Mouse (Mus musculus): ENCODE results near the gene Edil3. TPM values are rescaled to one million over a fixed set of nuclear protein-coding genes. Genes with fewer than 3 reads are reported as not detected.

The Edil3 gene
- total and polyA plus RNA-seq, 2 experiments from 2014 or later, result 49.1 to 85.9 TPM

- H3K27me3 ChIP-seq (ENCODE audit: insufficient read depth, low read length), result no peaks in the 10 kb centered on the region
- no peaks in the 10 kb centered on the region for H3K36me3 ChIP-seq (ENCODE audit: insufficient read depth, low read length)
- no peak overlapping the region for H3K4me2 ChIP-seq (ENCODE audit: low read depth, low read length, poor library complexity, severe bottlenecking)
- no peak overlapping the region for H3K4me3 ChIP-seq (ENCODE audit: low read depth, low read length)
- ATAC-seq (ENCODE audit: low FRiP score) (no peak), DNase-seq (ENCODE audit: low spot score) (no peak)
- no peaks in the 10 kb centered on the region for H3K9me3 ChIP-seq (ENCODE audit: low read length)
- no peak overlapping the region for H3K27ac ChIP-seq (ENCODE audit: low read depth, low read length)
- TF ChIP-seq CTCF (IDR thresholded peaks at IDR 0.05), result no peak
- WGBS, result 48% methylated on average over 1 of the region's 1 CpGs
- H3K9ac ChIP-seq (replicated peaks; ENCODE audit: low read length, poor library complexity, severe bottlenecking), result no peak overlapping the region
- no peaks in the 10 kb centered on the region for H3K4me1 ChIP-seq (ENCODE audit: insufficient read depth, low read length)
These were observed 254.9 kb downstream of the Edil3 start for GRCm38 (mm10) chr13:89076212-89076611.

DNA sequence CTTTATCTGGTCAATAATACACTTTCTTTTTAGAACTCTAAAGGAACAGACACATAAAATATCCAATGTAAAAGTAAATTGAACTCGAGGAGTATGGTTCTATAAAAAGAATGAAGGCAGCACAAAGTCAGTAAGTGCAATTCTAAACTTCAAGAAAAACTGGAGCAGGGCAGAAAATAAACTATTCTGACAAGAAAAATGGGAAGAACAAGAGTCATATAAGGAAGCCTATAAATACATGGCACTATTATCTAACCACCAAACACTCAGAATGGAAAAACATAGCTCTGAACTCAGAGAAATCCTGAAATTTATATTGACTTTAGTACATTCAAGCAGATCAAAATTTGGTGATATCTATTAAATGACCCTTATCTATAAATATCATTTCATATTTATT lies 284.6 kb downstream of the Edil3 start:
- Histone ChIP-seq H3K4me1 (ENCODE audit: insufficient read depth, low read length) (no peaks in the 10 kb centered on the region), H3K36me3 (ENCODE audit: insufficient read depth, low read length) (no peaks in the 10 kb centered on the region), H3K9ac (replicated peaks; ENCODE audit: low read length, poor library complexity, severe bottlenecking) (no peak overlapping the region), H3K27me3 (ENCODE audit: insufficient read depth, low read length) (no peaks in the 10 kb centered on the region), H3K9me3 (ENCODE audit: low read length) (no peaks in the 10 kb centered on the region), H3K27ac (ENCODE audit: low read depth, low read length) (no peak overlapping the region), H3K4me3 (ENCODE audit: low read depth, low read length) (no peak overlapping the region), H3K4me2 (ENCODE audit: low read depth, low read length, poor library complexity, severe bottlenecking) (no peak overlapping the region)
- TF ChIP-seq CTCF (IDR thresholded peaks at IDR 0.05), result no peak
- ATAC-seq (ENCODE audit: low FRiP score), result no peak
- WGBS, result 76% methylated on average over 1 of the region's 1 CpGs
- no peak for DNase-seq (ENCODE audit: low spot score)

DNA sequence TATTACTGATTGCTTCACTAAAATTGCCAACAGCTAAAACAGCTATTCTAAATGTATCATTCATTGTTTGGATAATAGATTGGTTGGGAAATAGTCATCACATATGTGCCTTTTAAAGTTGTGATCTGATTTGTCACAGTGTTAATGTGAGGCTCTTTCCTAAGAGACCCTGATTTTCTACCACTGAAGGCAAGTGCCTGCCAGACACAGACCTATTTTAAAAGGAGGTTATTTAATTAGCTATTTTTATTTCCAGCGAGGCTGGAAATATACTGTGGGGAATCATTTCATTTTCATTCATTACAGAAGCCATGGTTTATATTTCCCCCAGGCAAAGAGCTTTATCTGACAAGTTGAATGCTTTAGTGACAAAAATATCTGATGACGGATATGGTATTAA lies 296.3 kb downstream of the Edil3 start:
- H3K4me3 ChIP-seq (ENCODE audit: low read depth, low read length), result no peak overlapping the region
- H3K9ac ChIP-seq (replicated peaks; ENCODE audit: low read length, poor library complexity, severe bottlenecking), result no peak overlapping the region
- no peak overlapping the region for H3K4me2 ChIP-seq (ENCODE audit: low read depth, low read length, poor library complexity, severe bottlenecking)
- no peaks in the 10 kb centered on the region for H3K27me3 ChIP-seq (ENCODE audit: insufficient read depth, low read length)
- H3K4me1 ChIP-seq (ENCODE audit: insufficient read depth, low read length), result no peaks in the 10 kb centered on the region
- TF ChIP-seq CTCF (IDR thresholded peaks at IDR 0.05), result no peak
- no peaks in the 10 kb centered on the region for H3K36me3 ChIP-seq (ENCODE audit: insufficient read depth, low read length)
- no peaks in the 10 kb centered on the region for H3K9me3 ChIP-seq (ENCODE audit: low read length)
- 33% methylated on average over 2 of the region's 2 CpGs for WGBS
- H3K27ac ChIP-seq (ENCODE audit: low read depth, low read length), result no peak overlapping the region
- ATAC-seq (ENCODE audit: low FRiP score), result no peak
- DNase-seq (ENCODE audit: low spot score), result peak; percentile 26

- H3K4me1 ChIP-seq (ENCODE audit: insufficient read depth, low read length), result no peaks in the 10 kb centered on the region
- no peaks in the 10 kb centered on the region for H3K27me3 ChIP-seq (ENCODE audit: insufficient read depth, low read length)
- WGBS, result 51% methylated on average over 8 of the region's 8 CpGs
- no peak for TF ChIP-seq CTCF (IDR thresholded peaks at IDR 0.05)
- no peaks in the 10 kb centered on the region for H3K9me3 ChIP-seq (ENCODE audit: low read length)
- no peak overlapping the region for H3K27ac ChIP-seq (ENCODE audit: low read depth, low read length)
- ATAC-seq (ENCODE audit: low FRiP score) (peak; percentile 38; the same call in 1 of the 2 replicates), DNase-seq (ENCODE audit: low spot score) (no peak)
- H3K9ac ChIP-seq (replicated peaks; ENCODE audit: low read length, poor library complexity, severe bottlenecking), result no peak overlapping the region
- H3K36me3 ChIP-seq (ENCODE audit: insufficient read depth, low read length), result no peaks in the 10 kb centered on the region
- no peak overlapping the region for H3K4me3 ChIP-seq (ENCODE audit: low read depth, low read length)
- no peak overlapping the region for H3K4me2 ChIP-seq (ENCODE audit: low read depth, low read length, poor library complexity, severe bottlenecking)
These were observed 298.5 kb downstream of the Edil3 start for GRCm38 (mm10) chr13:89119809-89120208.

- H3K9ac ChIP-seq (replicated peaks; ENCODE audit: low read length, poor library complexity, severe bottlenecking), result no peak overlapping the region
- no peak for TF ChIP-seq CTCF (IDR thresholded peaks at IDR 0.05)
- DNase-seq (ENCODE audit: low spot score), result peak; percentile 11
- no peak overlapping the region for H3K4me3 ChIP-seq (ENCODE audit: low read depth, low read length)
- H3K36me3 ChIP-seq (ENCODE audit: insufficient read depth, low read length), result no peaks in the 10 kb centered on the region
- 48% methylated on average over 6 of the region's 6 CpGs for WGBS
- H3K4me1 ChIP-seq (ENCODE audit: insufficient read depth, low read length), result no peaks in the 10 kb centered on the region
- no peaks in the 10 kb centered on the region for H3K9me3 ChIP-seq (ENCODE audit: low read length)
- H3K4me2 ChIP-seq (ENCODE audit: low read depth, low read length, poor library complexity, severe bottlenecking), result no peak overlapping the region
- H3K27me3 ChIP-seq (ENCODE audit: insufficient read depth, low read length), result no peaks in the 10 kb centered on the region
- ATAC-seq (ENCODE audit: low FRiP score), result no peak
- no peak overlapping the region for H3K27ac ChIP-seq (ENCODE audit: low read depth, low read length)
These were observed 301.4 kb downstream of the Edil3 start for GRCm38 (mm10) chr13:89122511-89123253.

GRCm38 (mm10) chr13:89123396-89123795 lies 302.1 kb downstream of the Edil3 start:
- Histone ChIP-seq H3K4me3 (ENCODE audit: low read depth, low read length) (no peak overlapping the region), H3K4me2 (ENCODE audit: low read depth, low read length, poor library complexity, severe bottlenecking) (no peak overlapping the region), H3K9me3 (ENCODE audit: low read length) (no peaks in the 10 kb centered on the region), H3K27ac (ENCODE audit: low read depth, low read length) (no peak overlapping the region), H3K36me3 (ENCODE audit: insufficient read depth, low read length) (no peaks in the 10 kb centered on the region), H3K4me1 (ENCODE audit: insufficient read depth, low read length) (no peaks in the 10 kb centered on the region), H3K9ac (replicated peaks; ENCODE audit: low read length, poor library complexity, severe bottlenecking) (no peak overlapping the region), H3K27me3 (ENCODE audit: insufficient read depth, low read length) (no peaks in the 10 kb centered on the region)
- no peak for TF ChIP-seq CTCF (IDR thresholded peaks at IDR 0.05)
- ATAC-seq (ENCODE audit: low FRiP score) (no peak), DNase-seq (ENCODE audit: low spot score) (no peak)
- 74% methylated on average over 5 of the region's 5 CpGs for WGBS

Measured in midbrain, postnatal 0 days (tissue).